Mouse (Mus musculus): ENCODE results near the gene Pml.

Gene Pml

GRCm38 (mm10) chr9:58234502-58235015 lies 15.0 kb downstream of the Pml start:
- DNase-seq (ENCODE audit: low spot score), result no peak

GRCm38 (mm10) chr9:58232374-58232773 lies 17.2 kb downstream of the Pml start:
- no peak for DNase-seq (ENCODE audit: low spot score)

- DNase-seq (ENCODE audit: low spot score), result no peak
Observed at GRCm38 (mm10) chr9:58231746-58232145, 17.8 kb downstream of the Pml start.

- DNase-seq (ENCODE audit: low spot score), result no peak
Observed at GRCm38 (mm10) chr9:58228777-58229466, 20.7 kb downstream of the Pml start.

GRCm38 (mm10) chr9:58225915-58226913 lies 23.4 kb downstream of the Pml start:
- peak; percentile 40 for DNase-seq (ENCODE audit: low spot score)

GRCm38 (mm10) chr9:58224356-58224755 lies 25.2 kb downstream of the Pml start:
- no peak for DNase-seq (ENCODE audit: low spot score)

- no peak for DNase-seq (ENCODE audit: low spot score)
Observed at GRCm38 (mm10) chr9:58220218-58220903, 29.2 kb downstream of the Pml start.

GRCm38 (mm10) chr9:58218539-58218938 lies 31.0 kb downstream of the Pml start:
- no peak for DNase-seq (ENCODE audit: low spot score)

GRCm38 (mm10) chr9:58216402-58216801 lies 33.2 kb downstream of the Pml start:
- DNase-seq (ENCODE audit: low spot score), result no peak

GRCm38 (mm10) chr9:58214519-58215180 lies 34.9 kb downstream of the Pml start:
- no peak for DNase-seq (ENCODE audit: low spot score)

- DNase-seq (ENCODE audit: low spot score), result no peak
Observed at GRCm38 (mm10) chr9:58213865-58214264, 35.7 kb downstream of the Pml start.

GRCm38 (mm10) chr9:58213377-58213776 lies 36.2 kb downstream of the Pml start:
- no peak for DNase-seq (ENCODE audit: low spot score)

GRCm38 (mm10) chr9:58210304-58210627 lies 39.3 kb downstream of the Pml start:
- DNase-seq (ENCODE audit: low spot score), result no peak

- DNase-seq (ENCODE audit: low spot score), result no peak
Observed at GRCm38 (mm10) chr9:58209462-58210303, 39.9 kb downstream of the Pml start.

GRCm38 (mm10) chr9:58206013-58206412 lies 43.6 kb downstream of the Pml start:
- DNase-seq (ENCODE audit: low spot score), result no peak

GRCm38 (mm10) chr9:58204448-58205000 lies 45.1 kb downstream of the Pml start:
- DNase-seq (ENCODE audit: low spot score), result peak; percentile 96

- DNase-seq (ENCODE audit: low spot score), result peak; percentile 60
Observed at GRCm38 (mm10) chr9:58203516-58204447, 45.8 kb downstream of the Pml start, which contains the start of the genes Islr and Islr2. Islr (minus strand) TSS chr9:58204306. Islr2 (minus strand) TSS chr9:58204319.

GRCm38 (mm10) chr9:58202676-58203453 lies 46.7 kb downstream of the Pml start:
- no peak for DNase-seq (ENCODE audit: low spot score)
